Mouse (Mus musculus) MEL (cell line): ENCODE measurements around the gene Pla1a. TPM values are rescaled to one million over a fixed set of nuclear protein-coding genes. Genes with fewer than 3 reads are reported as not detected.

Source experiments
- DNase-seq: peaks from one replicate; pipeline ENCODE4 v3.0.0; 2011; ENCODE audit warnings: low read depth, low spot score
- H3K27ac ChIP-seq: 2 replicates; pipeline ENCODE4 v1.5.1; 2012; ENCODE audit warnings: low read depth, mild to moderate bottlenecking, control low read depth, low read length, moderate library complexity; ENCODE audit not compliant: control insufficient read depth
- H3K27me3 ChIP-seq, 2 experiments: fragments of 150-350 bp in 1 of 2; sonication (generic) in 1 of 2; 2 replicates each; pipeline ENCODE4 v1.6.1; 2012; ENCODE audit warnings: low read length in 2 of 2, mild to moderate bottlenecking in 2 of 2, improper control_type of control experiment in 1 of 2, moderate library complexity in 1 of 2; ENCODE audit not compliant: insufficient read depth in 2 of 2, control insufficient read depth in 1 of 2
- H3K36me3 ChIP-seq, 2 experiments: 2 replicates each; pipeline ENCODE4 v1.6.1; 2012 to 2014; ENCODE audit warnings: low read length in 2 of 2, improper control_type of control experiment in 1 of 2, inconsistent platforms in 1 of 2, mild to moderate bottlenecking in 1 of 2; ENCODE audit not compliant: insufficient read depth in 2 of 2, control insufficient read depth in 1 of 2
- H3K4me1 ChIP-seq, 2 experiments: fragments of 150-350 bp in 1 of 2; sonication (generic) in 1 of 2; 2 replicates each; pipeline ENCODE4 v1.6.1; 2012; ENCODE audit warnings: low read length in 2 of 2, improper control_type of control experiment in 1 of 2, mild to moderate bottlenecking in 1 of 2; ENCODE audit not compliant: insufficient read depth in 2 of 2, control insufficient read depth in 1 of 2
- H3K4me3 ChIP-seq, 2 experiments: fragments of 150-350 bp in 1 of 2; sonication (generic) in 1 of 2; 2 replicates each; pipeline ENCODE4 v1.5.1; 2012; ENCODE audit warnings: low read depth in 2 of 2, low read length in 2 of 2, mild to moderate bottlenecking in 2 of 2, moderate library complexity in 2 of 2, control low read depth in 1 of 2, improper control_type of control experiment in 1 of 2; ENCODE audit not compliant: control insufficient read depth in 1 of 2, insufficient read depth in 1 of 2
- H3K79me2 ChIP-seq: 2 replicates; pipeline ENCODE4 v1.6.1; 2012; ENCODE audit warnings: mild to moderate bottlenecking, low read length, moderate library complexity; ENCODE audit not compliant: control insufficient read depth, poor library complexity, insufficient read depth
- H3K9ac ChIP-seq: 2 replicates; pipeline ENCODE4 v1.6.1; 2012; ENCODE audit warnings: low read depth, mild to moderate bottlenecking, control low read depth, low read length, moderate library complexity; ENCODE audit not compliant: control insufficient read depth, poor library complexity, severe bottlenecking
- H3K9me3 ChIP-seq: fragments of 150-350 bp; sonication (generic); replicated peaks from 2 replicates; pipeline ENCODE4 v1.6.1; 2012; ENCODE audit warnings: mild to moderate bottlenecking, low read length, improper control_type of control experiment, moderate library complexity; ENCODE audit not compliant: insufficient read depth
- BHLHE40 ChIP-seq: IDR thresholded peaks from 2 replicates; pipeline ENCODE4 v1.6.1; 2012; ENCODE audit warnings: low read depth, mild to moderate bottlenecking, inconsistent platforms, low read length, improper control_type of control experiment, borderline replicate concordance
- CHD1 ChIP-seq: IDR thresholded peaks from 2 replicates; pipeline ENCODE4 v1.6.1; 2012; ENCODE audit warnings: low read depth, mild to moderate bottlenecking, inconsistent platforms, low read length, improper control_type of control experiment
- CHD2 ChIP-seq: IDR thresholded peaks from 2 replicates; pipeline ENCODE4 v1.6.1; 2011; ENCODE audit warnings: low read length, improper control_type of control experiment
- CTCF ChIP-seq, 3 experiments: IDR thresholded peaks in 2 of 3; conservative IDR thresholded peaks in 1 of 3; 2 replicates each; pipeline ENCODE4 v1.5.1; 2011 to 2012; ENCODE audit warnings: low read length in 3 of 3, low read depth in 2 of 3, mild to moderate bottlenecking in 2 of 3, improper control_type of control experiment in 1 of 3, inconsistent platforms in 1 of 3, mixed read lengths in 1 of 3, moderate library complexity in 1 of 3; ENCODE audit not compliant: control insufficient read depth in 1 of 3, insufficient read depth in 1 of 3, poor library complexity in 1 of 3, severe bottlenecking in 1 of 3
- ELF1 ChIP-seq: IDR thresholded peaks from 2 replicates; pipeline ENCODE4 v1.6.1; 2014; ENCODE audit warnings: low read depth, mild to moderate bottlenecking, inconsistent platforms, low read length, improper control_type of control experiment, moderate library complexity
- EP300 ChIP-seq, 2 experiments: IDR thresholded peaks; 2 replicates each; pipeline ENCODE4 v1.6.1; 2011; ENCODE audit warnings: improper control_type of control experiment in 2 of 2, low read length in 2 of 2, low read depth in 1 of 2, mild to moderate bottlenecking in 1 of 2
- ETS1 ChIP-seq: IDR thresholded peaks from 2 replicates; pipeline ENCODE4 v1.6.1; 2012; ENCODE audit warnings: low read depth, mild to moderate bottlenecking, inconsistent platforms, low read length, improper control_type of control experiment, moderate library complexity
- GATA1 ChIP-seq: IDR thresholded peaks from 2 replicates; pipeline ENCODE4 v1.6.1; 2011; ENCODE audit warnings: low read depth, low read length, improper control_type of control experiment
- JUND ChIP-seq: IDR thresholded peaks from 2 replicates; pipeline ENCODE4 v1.6.1; 2011; ENCODE audit warnings: low read depth, mild to moderate bottlenecking, improper control_type of control experiment, low read length
- MAX ChIP-seq: IDR thresholded peaks from 2 replicates; pipeline ENCODE4 v1.6.1; 2011; ENCODE audit warnings: low read length, improper control_type of control experiment
- MEF2A ChIP-seq: IDR thresholded peaks from 2 replicates; pipeline ENCODE4 v1.6.1; 2014; ENCODE audit warnings: low read depth, mild to moderate bottlenecking, inconsistent platforms, low read length, improper control_type of control experiment; ENCODE audit not compliant: poor library complexity, insufficient replicate concordance, severe bottlenecking; ENCODE audit errors: extremely low read depth
- MYB ChIP-seq: IDR thresholded peaks from 2 replicates; pipeline ENCODE4 v1.6.1; 2011; ENCODE audit warnings: mild to moderate bottlenecking, low read depth, low read length, improper control_type of control experiment
- NELFE ChIP-seq: IDR thresholded peaks from 2 replicates; pipeline ENCODE4 v1.6.1; 2011; ENCODE audit warnings: low read depth, low read length, improper control_type of control experiment
- NRF1 ChIP-seq: IDR thresholded peaks from 2 replicates; pipeline ENCODE4 v1.6.1; 2014; ENCODE audit warnings: low read depth, mild to moderate bottlenecking, inconsistent platforms, low read length, improper control_type of control experiment, moderate library complexity; ENCODE audit not compliant: poor library complexity, insufficient read depth, severe bottlenecking
- POLR2AphosphoS5 ChIP-seq: IDR thresholded peaks from 2 replicates; pipeline ENCODE4 v1.6.1; 2012; ENCODE audit warnings: low read depth, borderline replicate concordance, mild to moderate bottlenecking, inconsistent platforms, low read length, moderate library complexity, mixed read lengths
- SIN3A ChIP-seq: IDR thresholded peaks from 2 replicates; pipeline ENCODE4 v1.6.1; 2012; ENCODE audit warnings: low read length, improper control_type of control experiment, inconsistent platforms
- SMC3 ChIP-seq: IDR thresholded peaks from 2 replicates; pipeline ENCODE4 v1.6.1; 2011; ENCODE audit warnings: low read depth, low read length, improper control_type of control experiment
- TAL1 ChIP-seq: IDR thresholded peaks from 2 replicates; pipeline ENCODE4 v1.6.1; 2012; ENCODE audit warnings: mild to moderate bottlenecking, inconsistent platforms, low read length, moderate library complexity, mixed read lengths
- TBP ChIP-seq: IDR thresholded peaks from 2 replicates; pipeline ENCODE4 v1.8.0; 2011; ENCODE audit warnings: low read depth, low read length, improper control_type of control experiment
- TCF12 ChIP-seq: IDR thresholded peaks from 2 replicates; pipeline ENCODE4 v1.6.1; 2014; ENCODE audit warnings: low read depth, mild to moderate bottlenecking, inconsistent platforms, low read length, improper control_type of control experiment, moderate library complexity
- UBTF ChIP-seq: IDR thresholded peaks from 2 replicates; pipeline ENCODE4 v1.6.1; 2012; ENCODE audit warnings: low read depth, mild to moderate bottlenecking, inconsistent platforms, low read length, improper control_type of control experiment, moderate library complexity, borderline replicate concordance; ENCODE audit not compliant: insufficient read depth
- USF1 ChIP-seq: IDR thresholded peaks from 2 replicates; pipeline ENCODE4 v1.6.1; 2014; ENCODE audit warnings: low read depth, mild to moderate bottlenecking, inconsistent platforms, low read length, improper control_type of control experiment, moderate library complexity
- USF2 ChIP-seq, 2 experiments: IDR thresholded peaks; 2 replicates each; pipeline ENCODE4 v1.6.1; 2011 to 2012; ENCODE audit warnings: improper control_type of control experiment in 2 of 2, low read length in 2 of 2, borderline replicate concordance in 1 of 2, inconsistent platforms in 1 of 2, low read depth in 1 of 2, mild to moderate bottlenecking in 1 of 2; ENCODE audit not compliant: insufficient read depth in 1 of 2
- polyA plus RNA-seq, 2 experiments: library from polyadenylated mRNA; stranded (reverse) in 1 of 2; unstranded in 1 of 2; fragments of >175 nt in 1 of 2; fragments of >200 nt in 1 of 2; gene quantifications; 2 replicates each; pipeline versions ENCODE4 v1.2.1 to v1.2.4; 2012; ENCODE audit warnings: low replicate concordance in 2 of 2, low read depth in 1 of 2; ENCODE audit not compliant: insufficient read length in 2 of 2, insufficient read depth in 1 of 2, missing spikeins in 1 of 2
- total RNA-seq: library from RNA; depleted of rRNA; stranded (reverse); fragments of 300-350 nt; gene quantifications from 2 replicates; pipeline ENCODE4 v1.2.3, GENCODE M21; 2012

Gene Pla1a
- total and polyA plus RNA-seq, 3 experiments = 0.04 TPM; not detected in 2

GRCm38 (mm10) chr16:38379926-38380325 lies 53.0 kb downstream of the Pla1a start:
- Histone ChIP-seq H3K27me3 (no peaks in the 10 kb centered on the region), H3K9me3 (no peaks in the 10 kb centered on the region), H3K9ac (peak overlapping the region; percentile 30), H3K4me3 (peak overlapping the region in 1 of 2 experiments; percentile 44; a peak in 2 of 4 replicates), H3K4me1 (peaks cover 28 to 30% of the 10 kb centered on the region in 2 experiments), H3K36me3 (peaks cover 3 to 39% of the 10 kb centered on the region in 2 experiments; a peak in 3 of 4 replicates), H3K79me2 (peaks cover 7% of the 10 kb centered on the region; the same call in 1 of the 2 replicates), H3K27ac (peak overlapping the region; percentile 70)
- TF ChIP-seq USF2 (IDR thresholded peaks at IDR 0.05; ENCODE audit: borderline replicate concordance in 1 of 2, insufficient read depth in 1 of 2, low read depth in 1 of 2, low read length in 2 of 2) (no peak), SMC3 (no peak), GATA1 (peak; percentile 76), MAX (peak; percentile 51; the same call in 1 of the 2 replicates), NRF1 (no peak), CHD2 (no peak), POLR2AphosphoS5 (no peak), MYB (peak; percentile 79), BHLHE40 (no peak), TBP (no peak), UBTF (no peak), USF1 (no peak), ETS1 (peak; percentile 52; the same call in 1 of the 2 replicates), CHD1 (no peak), CTCF (IDR thresholded peaks at IDR 0.05 in 2 of 3, conservative IDR thresholded peaks at IDR 0.05 in 1 of 3; ENCODE audit: control insufficient read depth in 1 of 3, insufficient read depth in 1 of 3, low read depth in 2 of 3, low read length in 3 of 3, poor library complexity in 1 of 3, severe bottlenecking in 1 of 3) (no peak), ELF1 (no peak), SIN3A (peak; percentile 20; the same call in 1 of the 2 replicates), JUND (0 out of 2 replicates have a peak, but pooled peaks have one; percentile 26), TAL1 (no peak), NELFE (0 out of 2 replicates have a peak, but pooled peaks have one; percentile 21), MEF2A (no peak), TCF12 (peak; percentile 42; the same call in 1 of the 2 replicates), EP300 (IDR thresholded peaks at IDR 0.05; ENCODE audit: low read depth in 1 of 2, low read length in 2 of 2) (peak; percentile 64 to 77)
- DNase-seq = peak; percentile 65
